In genomic region chr10:76531828-76532227, GRCm38 (mm10) we compare ENCODE assay signal across 9 mouse cellular contexts. TPM values are rescaled to one million over a fixed set of nuclear protein-coding genes. Genes with fewer than 3 reads are reported as not detected.
DNase-seq lines count a peak whose midpoint lies in the region; ATAC-seq and TF ChIP-seq lines count a peak whose summit lies in the region.
"Had no signal": no experiment of that assay in that cellular context is flagged by ENCODE, and none has a peak within 500 bp of the region (broad histone marks: within the 10 kb centered on the region; RNA-seq: fewer than 3 reads in every experiment).

No protein-coding gene starts in this region.

- no peak for TF ChIP-seq POLR2A in kidney, adult 2 months (IDR thresholded peaks at IDR 0.05; ENCODE audit: low read depth, low read length)
- TF ChIP-seq POLR2A in bone marrow, adult 2 months (IDR thresholded peaks at IDR 0.05; ENCODE audit: borderline replicate concordance, control insufficient read depth, low read depth, low read length) = no peak

- no peaks in the 10 kb centered on the region for H3K27me3 ChIP-seq in kidney, adult 2 months (replicated peaks; ENCODE audit: control insufficient read depth, insufficient read depth, low read length)
- no peaks in the 10 kb centered on the region for H3K27me3 ChIP-seq in hindbrain, embryonic 12.5 days
- H3K27me3 ChIP-seq in midbrain, embryonic 14.5 days (ENCODE audit: control insufficient read depth, insufficient read depth, low read length) = no peaks in the 10 kb centered on the region

- peak overlapping the region; percentile 83 for H3K4me2 ChIP-seq in hindbrain, embryonic 12.5 days (replicated peaks)
- peak overlapping the region; percentile 74 for H3K4me2 ChIP-seq in midbrain, embryonic 14.5 days (ENCODE audit: low read length)

- TF ChIP-seq CTCF in kidney, adult 2 months (conservative IDR thresholded peaks at IDR 0.05; ENCODE audit: insufficient read depth, insufficient read length, low read depth, low read length) = no peak
- no peak for TF ChIP-seq CTCF in bone marrow, adult 2 months (IDR thresholded peaks at IDR 0.05; ENCODE audit: control insufficient read depth, insufficient read depth, low read length)

- H3K36me3 ChIP-seq in kidney, adult 2 months (ENCODE audit: control insufficient read depth, insufficient read depth, low read length) = no peaks in the 10 kb centered on the region
- H3K36me3 ChIP-seq in hindbrain, embryonic 12.5 days = peaks cover 32% of the 10 kb centered on the region
- H3K36me3 ChIP-seq in midbrain, embryonic 14.5 days (ENCODE audit: control insufficient read depth, insufficient read depth, low read length) = peaks cover 37% of the 10 kb centered on the region

- no peaks in the 10 kb centered on the region for H3K9me3 ChIP-seq in hindbrain, embryonic 12.5 days (replicated peaks)
- H3K9me3 ChIP-seq in midbrain, embryonic 14.5 days (ENCODE audit: control insufficient read depth, low read length) = no peaks in the 10 kb centered on the region

- 0 out of 2 replicates have a peak overlapping the region, but pooled peaks have one; percentile 4 for H3K27ac ChIP-seq in kidney, adult 2 months (ENCODE audit: insufficient read depth, low read depth, low read length)
- H3K27ac ChIP-seq in bone marrow, adult 2 months (ENCODE audit: control insufficient read depth, insufficient read depth, low read depth, low read length, poor library complexity) = no peak overlapping the region; the same call in 1 of the 2 replicates
- H3K27ac ChIP-seq in hindbrain, embryonic 12.5 days = peak overlapping the region; percentile 81
- peak overlapping the region; percentile 83 for H3K27ac ChIP-seq in midbrain, embryonic 14.5 days (replicated peaks; ENCODE audit: low read depth, low read length)

- H3K9ac ChIP-seq in hindbrain, embryonic 12.5 days = peak overlapping the region; percentile 65
- peak overlapping the region; percentile 68 for H3K9ac ChIP-seq in midbrain, embryonic 14.5 days (replicated peaks; ENCODE audit: low read length)

- ATAC-seq in hindbrain, embryonic 12.5 days (ENCODE audit: low FRiP score) = peak; percentile 55
- ATAC-seq in midbrain, embryonic 14.5 days (ENCODE audit: low FRiP score, low TSS enrichment) = no peak
- no peak for ATAC-seq in inflammation-experienced regulatory T-cells, adult 6 months

- peak overlapping the region; percentile 93 for H3K4me3 ChIP-seq in kidney, adult 2 months (ENCODE audit: insufficient read depth, low read depth, low read length)
- peak overlapping the region; percentile 77 for H3K4me3 ChIP-seq in bone marrow, adult 2 months (replicated peaks; ENCODE audit: control insufficient read depth, low read depth, low read length)
- peak overlapping the region; percentile 64 for H3K4me3 ChIP-seq in hindbrain, embryonic 12.5 days
- H3K4me3 ChIP-seq in midbrain, embryonic 14.5 days (replicated peaks; ENCODE audit: low read depth, low read length) = peak overlapping the region; percentile 73

- no peak for DNase-seq in kidney, adult 2 months
- no peak for DNase-seq in kidney, adult 11 months
- no peak for DNase-seq in midbrain, embryonic 14.5 days
- no peak for DNase-seq in adrenal gland, postnatal 36 days
- no peak for DNase-seq in cerebellum, postnatal 14 days

- no peaks in the 10 kb centered on the region; the same call in 1 of the 2 replicates for H3K4me1 ChIP-seq in kidney, adult 2 months (ENCODE audit: control insufficient read depth, insufficient read depth, low read length)
- no peaks in the 10 kb centered on the region; the same call in 1 of the 2 replicates for H3K4me1 ChIP-seq in bone marrow, adult 2 months (ENCODE audit: control insufficient read depth, insufficient read depth, low read length)
- H3K4me1 ChIP-seq in hindbrain, embryonic 12.5 days = peaks cover 28% of the 10 kb centered on the region
- peaks cover 22% of the 10 kb centered on the region for H3K4me1 ChIP-seq in midbrain, embryonic 14.5 days (ENCODE audit: control insufficient read depth, insufficient read depth, low read length)

- WGBS in kidney, adult 2 months = 3% methylated on average over 14 of the region's 14 CpGs
- WGBS in bone marrow, adult 2 months = 5% methylated on average over 14 of the region's 14 CpGs
- WGBS in hindbrain, embryonic 12.5 days = under 1% methylated on average over 14 of the region's 14 CpGs
- 1% methylated on average over 14 of the region's 14 CpGs for WGBS in midbrain, embryonic 14.5 days

RNA-seq across cellular contexts. Expression of gene Lss, which starts 0.4 kb away (rescaled TPM):
- polyA plus RNA-seq in kidney, adult 2 months (2012; rRNA removed) = 18.9 and 21.4 TPM in 2 replicates
- 1.4 and 4.6 TPM in 2 replicates for polyA plus RNA-seq in bone marrow, adult 2 months (2011; ENCODE audit: insufficient read depth, insufficient read length, low replicate concordance, missing spikeins)
- polyA plus RNA-seq in hindbrain, embryonic 12.5 days (2016; fragmentation: Nextera tagmentation; extraction: Ambion mirVana) = 51.5 and 60.3 TPM in 2 replicates
- polyA plus RNA-seq in midbrain, embryonic 14.5 days (2014; fragmentation: Nextera tagmentation; extraction: Ambion mirVana) = 36.8 and 45.9 TPM in 2 replicates
- 10 to 100 TPM; 52.1 to 85.1 TPM for total RNA-seq in adrenal gland, postnatal 36 days (2021)
- polyA plus RNA-seq in inflammation-experienced regulatory T-cells, adult 6 months (2017; shearing (Covaris generic)) = 10 to 100 TPM in 2 of 3 experiments, 1 to 10 TPM in 1; 9.7 to 17.3 (median 12.5) TPM

RNA-seq across cellular contexts. Expression of gene Spatc1l, which starts 30.2 kb away (rescaled TPM):
- 0.14 and 0.19 TPM in 2 replicates for polyA plus RNA-seq in kidney, adult 2 months (2012; rRNA removed)
- not detected in 2 replicates for polyA plus RNA-seq in bone marrow, adult 2 months (2011; ENCODE audit: insufficient read depth, insufficient read length, low replicate concordance, missing spikeins)
- polyA plus RNA-seq in hindbrain, embryonic 12.5 days (2016; fragmentation: Nextera tagmentation; extraction: Ambion mirVana) = not detected in 2 replicates
- not detected in 2 replicates for polyA plus RNA-seq in midbrain, embryonic 14.5 days (2014; fragmentation: Nextera tagmentation; extraction: Ambion mirVana)
- total RNA-seq in adrenal gland, postnatal 36 days (2021) = under 1 TPM in 1 of 2 experiments, not detected in 1; 0.30 TPM
- polyA plus RNA-seq in inflammation-experienced regulatory T-cells, adult 6 months (2017; shearing (Covaris generic)) = not detected
- total RNA-seq: neutrophil, adult 5-6 weeks had no signal

RNA-seq across cellular contexts. Expression of gene Ftcd, which starts 43.6 kb away (rescaled TPM):
- 4.0 and 6.2 TPM in 2 replicates for polyA plus RNA-seq in kidney, adult 2 months (2012; rRNA removed)
- 1.1 and 1.4 TPM in 2 replicates for polyA plus RNA-seq in bone marrow, adult 2 months (2011; ENCODE audit: insufficient read depth, insufficient read length, low replicate concordance, missing spikeins)
- not detected in 2 replicates for polyA plus RNA-seq in hindbrain, embryonic 12.5 days (2016; fragmentation: Nextera tagmentation; extraction: Ambion mirVana)
- polyA plus RNA-seq in midbrain, embryonic 14.5 days (2014; fragmentation: Nextera tagmentation; extraction: Ambion mirVana) = not detected in 2 replicates
- under 1 TPM in 1 of 2 experiments, not detected in 1; 0.53 TPM for total RNA-seq in adrenal gland, postnatal 36 days (2021)
- polyA plus RNA-seq in inflammation-experienced regulatory T-cells, adult 6 months (2017; shearing (Covaris generic)) = not detected
- total RNA-seq: neutrophil, adult 5-6 weeks had no signal
